Mouse (Mus musculus) urinary bladder, postnatal 14 days (tissue): Measurements from ENCODE around the gene Sco1.

Experiments
- DNase-seq: peaks from one replicate; pipeline ENCODE4 v3.0.0; 2021; ENCODE audit warnings: low spot score

Gene Sco1

DNA sequence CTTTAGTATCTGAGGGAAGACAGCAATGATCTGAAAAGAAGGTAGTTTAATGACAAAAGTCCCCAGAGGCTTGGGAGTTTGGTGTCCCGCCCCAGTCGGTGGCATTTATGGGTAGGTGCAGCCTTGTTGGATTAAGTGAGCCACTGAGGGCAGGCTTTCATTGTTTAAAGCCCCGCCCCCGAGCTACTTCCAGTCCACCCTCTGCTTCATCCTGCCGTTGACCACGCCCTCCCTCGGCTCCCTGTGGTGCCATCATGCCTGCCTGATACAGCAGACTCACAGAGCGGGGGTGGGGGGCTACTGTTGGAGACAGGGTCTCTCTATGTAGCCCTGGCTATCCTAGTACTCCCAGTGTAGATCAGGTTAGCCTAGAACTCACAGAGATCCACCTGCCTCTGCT, 9.5 kb upstream of the Sco1 start:
- no peak for DNase-seq

GRCm38 (mm10) chr11:67044959-67045358, 7.5 kb upstream of the Sco1 start:
- DNase-seq = no peak

DNA sequence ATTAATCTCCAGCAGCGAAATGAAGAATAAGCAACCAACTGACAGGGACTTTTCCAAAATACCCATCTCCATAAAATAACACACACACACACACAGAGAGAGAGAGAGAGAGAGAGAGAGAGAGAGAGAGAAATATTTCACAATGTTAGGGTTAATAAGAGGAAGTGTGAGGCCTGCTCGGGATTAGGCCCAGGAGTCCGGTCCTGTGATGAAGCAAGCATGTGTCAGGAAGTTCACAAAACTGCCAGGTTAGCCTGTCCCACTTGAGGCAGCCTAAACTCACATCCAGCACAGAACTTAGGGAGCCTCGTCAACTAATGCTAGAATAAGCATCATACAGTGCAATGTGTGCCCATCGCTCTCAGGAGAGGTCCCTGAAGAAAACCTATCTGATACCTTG, 5.3 kb upstream of the Sco1 start:
- DNase-seq = no peak

GRCm38 (mm10) chr11:67048496-67048895, 4.0 kb upstream of the Sco1 start:
- no peak for DNase-seq

- DNase-seq = no peak
Measured at GRCm38 (mm10) chr11:67049256-67049655, 3.2 kb upstream of the Sco1 start.

GRCm38 (mm10) chr11:67051676-67052320, 672 bp upstream of the Sco1 start:
- DNase-seq = no peak

GRCm38 (mm10) chr11:67054754-67055365, 2.4 kb downstream of the Sco1 start:
- no peak for DNase-seq

DNA sequence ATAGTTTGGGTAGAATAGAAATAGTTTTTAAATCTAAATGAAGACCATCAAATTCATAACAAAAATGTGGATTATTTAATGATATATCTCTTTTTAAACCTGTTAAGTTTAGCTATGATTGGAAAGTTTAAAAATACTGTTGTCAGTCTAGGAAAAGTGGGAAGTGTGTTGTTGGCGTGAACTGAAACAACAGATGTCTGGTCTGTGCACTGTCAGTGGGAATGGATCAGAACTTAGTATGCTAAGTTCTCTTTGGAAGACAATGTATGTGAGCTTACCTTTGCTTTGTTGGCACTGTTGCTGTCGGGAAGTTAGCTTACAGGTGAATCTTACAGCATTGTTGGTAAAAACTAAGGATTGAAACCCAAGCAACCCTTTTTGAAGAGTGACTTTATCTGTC, 8.8 kb downstream of the Sco1 start:
- no peak for DNase-seq

DNA sequence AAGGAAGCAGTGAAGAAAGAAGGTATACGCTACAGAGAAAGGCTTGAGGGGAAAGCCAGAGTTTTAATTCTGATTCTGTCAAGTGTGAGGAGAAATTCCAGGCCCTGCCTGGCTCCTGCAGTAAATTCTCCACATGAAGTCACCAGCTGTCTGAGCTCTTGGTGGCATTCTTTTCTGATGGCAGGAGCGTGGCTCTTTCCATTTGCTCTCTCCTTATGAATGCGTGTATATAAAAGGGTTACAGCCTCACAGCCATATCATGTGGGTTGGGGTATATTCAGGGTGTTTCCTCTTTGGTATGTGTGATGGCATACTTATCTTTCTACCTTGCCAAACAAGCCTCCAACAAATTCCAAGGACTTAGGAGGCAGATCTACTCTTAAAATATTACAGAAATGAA, 10.3 kb downstream of the Sco1 start:
- DNase-seq = no peak

DNA sequence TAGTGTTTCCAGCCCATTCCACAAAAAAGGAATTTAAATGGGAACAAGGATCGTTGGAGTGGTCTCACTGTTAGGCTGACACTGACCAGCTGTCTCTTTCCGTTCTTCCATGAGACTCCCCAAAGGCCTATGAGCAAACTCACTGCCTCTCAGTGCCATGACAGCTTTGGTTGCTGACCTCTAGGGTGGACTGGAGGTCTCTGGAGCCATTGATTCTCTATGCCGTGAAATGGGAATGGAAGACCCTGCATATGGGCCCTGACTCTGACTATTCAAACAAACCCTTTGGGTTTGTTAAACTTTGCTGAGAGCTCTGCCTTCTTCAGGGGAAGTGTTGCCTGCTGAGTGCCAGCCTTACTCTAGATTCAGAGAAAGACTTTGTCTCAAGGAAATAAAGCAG, 15.3 kb downstream of the Sco1 start:
- no peak for DNase-seq

- DNase-seq = no peak
Measured at GRCm38 (mm10) chr11:67072615-67073130, 20.2 kb downstream of the Sco1 start.

- DNase-seq = no peak
Measured at GRCm38 (mm10) chr11:67075036-67075435, 22.6 kb downstream of the Sco1 start.

- no peak for DNase-seq
Measured at GRCm38 (mm10) chr11:67076781-67077180, 24.3 kb downstream of the Sco1 start.

- DNase-seq = no peak
Measured at GRCm38 (mm10) chr11:67077435-67077834, 25.0 kb downstream of the Sco1 start.

- DNase-seq = no peak
Measured at GRCm38 (mm10) chr11:67078000-67078399, 25.5 kb downstream of the Sco1 start, which contains the start of gene Myh3. Gene Myh3 (plus strand): TSS chr11:67078300.

GRCm38 (mm10) chr11:67078888-67079287, 26.4 kb downstream of the Sco1 start:
- no peak for DNase-seq

DNA sequence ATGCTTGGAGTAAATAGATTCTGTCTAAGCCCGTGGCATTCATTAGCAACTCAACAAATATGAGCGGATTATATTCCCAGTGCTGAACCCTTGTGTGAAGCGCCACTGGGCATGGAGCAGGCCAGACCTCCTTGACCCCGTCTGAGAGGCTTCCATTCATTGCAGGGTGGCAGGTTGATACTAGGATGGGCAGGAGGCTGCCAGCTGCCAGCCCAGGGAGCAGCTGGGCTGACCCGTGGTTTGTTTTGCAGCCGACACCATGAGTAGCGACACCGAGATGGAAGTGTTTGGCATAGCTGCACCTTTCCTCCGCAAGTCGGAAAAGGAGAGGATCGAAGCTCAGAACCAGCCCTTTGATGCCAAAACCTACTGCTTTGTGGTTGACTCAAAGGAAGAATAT, 27.3 kb downstream of the Sco1 start:
- no peak for DNase-seq

GRCm38 (mm10) chr11:67080168-67080567, 27.7 kb downstream of the Sco1 start:
- peak; percentile 64 for DNase-seq

DNA sequence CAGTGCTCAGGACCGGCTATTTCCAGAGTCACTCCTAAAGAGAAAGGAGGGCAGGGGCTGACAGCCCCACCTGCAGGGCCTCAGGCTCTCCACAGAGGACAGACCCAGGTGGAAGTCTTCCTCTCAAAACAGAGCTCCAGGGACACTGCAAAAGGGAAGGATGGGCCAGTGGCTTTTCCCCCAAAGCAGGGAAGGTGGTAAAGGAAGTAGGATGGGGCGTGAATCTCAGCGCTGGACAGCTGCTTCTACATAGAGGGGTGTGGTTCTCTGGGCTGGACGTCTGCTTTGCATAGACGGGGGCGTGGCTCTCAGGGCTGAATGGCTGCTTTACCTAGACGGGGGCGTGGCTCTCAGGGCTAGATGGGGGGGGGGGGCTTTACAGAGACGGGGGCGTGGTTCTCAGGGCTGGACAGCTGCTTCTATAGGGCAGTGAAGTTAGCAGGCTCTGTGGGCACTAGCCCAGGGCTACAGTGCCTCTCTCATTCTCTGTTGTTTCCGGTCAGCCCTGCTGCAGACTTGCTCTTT, 28.7 kb downstream of the Sco1 start:
- DNase-seq = peak; percentile 49

- DNase-seq = no peak
Measured at GRCm38 (mm10) chr11:67082188-67082587, 29.7 kb downstream of the Sco1 start.

- DNase-seq = no peak
Measured at GRCm38 (mm10) chr11:67082793-67083192, 30.3 kb downstream of the Sco1 start.

GRCm38 (mm10) chr11:67083239-67083638, 30.8 kb downstream of the Sco1 start:
- no peak for DNase-seq

- no peak for DNase-seq
Measured at GRCm38 (mm10) chr11:67083712-67084340, 31.4 kb downstream of the Sco1 start.
